Mouse (Mus musculus) cerebellum, adult 2 months (tissue): ENCODE measurements at regions not wholly inside any gene's neighbourhood (a gene's known extent, or its start where the extent isn't known, plus 50 kb on each side); places are given as distances from the start of the nearest gene placed in this dataset.

Experiments used
- CTCF ChIP-seq: fragments of 200-500 bp; IDR thresholded peaks from 2 replicates; pipeline ENCODE4 v1.5.1; 2011; ENCODE audit warnings: low read depth, mild to moderate bottlenecking, control low read depth, low read length, moderate library complexity, borderline replicate concordance; ENCODE audit not compliant: insufficient read depth
- POLR2A ChIP-seq: fragments of 200-500 bp; IDR thresholded peaks from 2 replicates; pipeline ENCODE4 v1.6.1; 2011; ENCODE audit warnings: low read length, control low read depth, borderline replicate concordance; ENCODE audit not compliant: insufficient read depth

DNA sequence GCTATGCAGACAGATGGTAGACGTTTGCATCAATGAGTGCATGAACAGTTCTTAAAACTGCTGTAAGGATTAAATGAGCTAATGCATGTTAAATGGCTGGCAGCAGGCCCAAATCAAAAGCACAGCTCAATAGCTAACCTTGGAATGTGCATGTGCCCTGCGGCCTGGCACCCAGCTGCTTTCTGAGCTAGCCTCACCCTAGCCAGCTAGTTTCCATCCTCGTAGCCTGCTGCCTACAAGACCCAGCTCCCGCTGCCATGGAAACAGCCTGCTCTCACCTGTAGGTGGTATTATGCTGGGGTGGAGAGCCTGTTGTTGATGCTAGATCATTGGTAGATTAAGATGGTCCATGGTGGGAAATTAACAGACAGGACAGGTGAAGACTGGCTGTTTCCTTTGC is 63.8 kb upstream of the Pja1 start:
- no peak for TF ChIP-seq POLR2A
- no peak for TF ChIP-seq CTCF
